Mouse (Mus musculus) embryonic facial prominence, embryonic 15.5 days (tissue): ENCODE data around the gene Ggt5. TPM values are rescaled to one million over a fixed set of nuclear protein-coding genes. Genes with fewer than 3 reads are reported as not detected.

ENCODE experiments used
- ATAC-seq: fragments of 200-750 bp; cut with Nextera tagmentation; 2 replicates; pipeline ENCODE4 v1.8.0; 2017; ENCODE audit warnings: low read depth, moderate TSS enrichment; ENCODE audit not compliant: insufficient number of reproducible peaks, low FRiP score, low TSS enrichment
- H3K27ac ChIP-seq: fragments of 300-500 bp; sonication (generic); replicated peaks from 2 replicates; pipeline ENCODE4 v1.5.1; 2015; ENCODE audit warnings: mild to moderate bottlenecking, inconsistent platforms
- H3K27me3 ChIP-seq: fragments of 300-500 bp; sonication (generic); 2 replicates; pipeline ENCODE4 v1.6.1; 2015; ENCODE audit warnings: inconsistent platforms
- H3K36me3 ChIP-seq: fragments of 300-500 bp; sonication (generic); 2 replicates; pipeline ENCODE4 v1.6.1; 2015; ENCODE audit warnings: mild to moderate bottlenecking, inconsistent platforms
- H3K4me1 ChIP-seq: fragments of 300-500 bp; sonication (generic); 2 replicates; pipeline ENCODE4 v1.6.1; 2015; ENCODE audit warnings: inconsistent platforms
- H3K4me2 ChIP-seq: fragments of 300-500 bp; sonication (generic); replicated peaks from 2 replicates; pipeline ENCODE4 v1.6.1; 2015; ENCODE audit warnings: mild to moderate bottlenecking, inconsistent platforms
- H3K4me3 ChIP-seq: fragments of 300-500 bp; sonication (generic); replicated peaks from 2 replicates; pipeline ENCODE4 v1.5.1; 2015; ENCODE audit warnings: mild to moderate bottlenecking, inconsistent platforms
- H3K9ac ChIP-seq: fragments of 300-500 bp; sonication (generic); 2 replicates; pipeline ENCODE4 v1.6.1; 2015; ENCODE audit warnings: inconsistent platforms
- H3K9me3 ChIP-seq: fragments of 300-500 bp; sonication (generic); replicated peaks from 2 replicates; pipeline ENCODE4 v1.6.1; 2016; ENCODE audit warnings: inconsistent platforms
- WGBS: fragments of 180-500 bp; shearing (Covaris S2); methylation state at CpG from one replicate; pipeline ENCODE4 v1.1.7; 2015; 5-methylcytosine and 5-hydroxymethylcytosine counted together
- polyA plus RNA-seq: library from polyadenylated mRNA; unstranded; fragments of >200 nt; fragmentation: Nextera tagmentation; extraction: Ambion mirVana; gene quantifications from 2 replicates; pipeline ENCODE4 v1.2.1, GENCODE M21; 2015

Gene Ggt5
- polyA plus RNA-seq, 1 experiment from 2014 or later: 3.2 TPM

- Histone ChIP-seq H3K27me3 (no peaks in the 10 kb centered on the region), H3K36me3 (no peaks in the 10 kb centered on the region), H3K9ac (no peak overlapping the region), H3K4me2 (no peak overlapping the region), H3K4me1 (no peaks in the 10 kb centered on the region), H3K4me3 (no peak overlapping the region), H3K9me3 (no peaks in the 10 kb centered on the region), H3K27ac (no peak overlapping the region)
- ATAC-seq: no peak
- 50% methylated on average over 6 of the region's 6 CpGs for WGBS
These were observed 36.8 kb downstream of the Ggt5 start for GRCm38 (mm10) chr10:75625920-75626319.

- 40% methylated on average over 3 of the region's 3 CpGs for WGBS
- no peak overlapping the region for H3K27ac ChIP-seq
- H3K36me3 ChIP-seq: no peaks in the 10 kb centered on the region
- no peak overlapping the region for H3K4me3 ChIP-seq
- no peak overlapping the region for H3K9ac ChIP-seq
- H3K4me2 ChIP-seq: no peak overlapping the region
- ATAC-seq: no peak
- H3K4me1 ChIP-seq: no peaks in the 10 kb centered on the region
- H3K9me3 ChIP-seq: no peaks in the 10 kb centered on the region
- no peaks in the 10 kb centered on the region for H3K27me3 ChIP-seq
These were observed 37.9 kb downstream of the Ggt5 start for GRCm38 (mm10) chr10:75626991-75627390.

- H3K27ac ChIP-seq: no peak overlapping the region
- no peaks in the 10 kb centered on the region for H3K27me3 ChIP-seq
- peaks cover 4% of the 10 kb centered on the region; the same call in 1 of the 2 replicates for H3K4me1 ChIP-seq
- no peaks in the 10 kb centered on the region for H3K36me3 ChIP-seq
- no peak for ATAC-seq
- H3K4me2 ChIP-seq: no peak overlapping the region
- H3K4me3 ChIP-seq: no peak overlapping the region
- no peaks in the 10 kb centered on the region for H3K9me3 ChIP-seq
- no peak overlapping the region for H3K9ac ChIP-seq
- WGBS: 62% methylated on average over 3 of the region's 3 CpGs
These were observed 38.4 kb downstream of the Ggt5 start for GRCm38 (mm10) chr10:75627490-75627889.

- Histone ChIP-seq H3K4me1 (peaks cover 13% of the 10 kb centered on the region), H3K4me3 (no peak overlapping the region), H3K27ac (peak overlapping the region; percentile 51; the same call in 1 of the 2 replicates), H3K9ac (no peak overlapping the region), H3K36me3 (no peaks in the 10 kb centered on the region), H3K27me3 (no peaks in the 10 kb centered on the region), H3K9me3 (no peaks in the 10 kb centered on the region), H3K4me2 (no peak overlapping the region)
- WGBS: 13% methylated on average over 5 of the region's 5 CpGs
- peak; percentile 78 for ATAC-seq
These were observed 43.5 kb downstream of the Ggt5 start for GRCm38 (mm10) chr10:75632633-75633032.

- Histone ChIP-seq H3K4me1 (peaks cover 13% of the 10 kb centered on the region), H3K27me3 (no peaks in the 10 kb centered on the region), H3K4me2 (no peak overlapping the region), H3K4me3 (no peak overlapping the region), H3K9me3 (no peaks in the 10 kb centered on the region), H3K27ac (peak overlapping the region; percentile 39; the same call in 1 of the 2 replicates), H3K36me3 (no peaks in the 10 kb centered on the region), H3K9ac (no peak overlapping the region)
- ATAC-seq: peak; percentile 76
- WGBS: 43% methylated on average over 5 of the region's 5 CpGs
These were observed 43.9 kb downstream of the Ggt5 start for GRCm38 (mm10) chr10:75633048-75633447.

GRCm38 (mm10) chr10:75633576-75634139 is 44.5 kb downstream of the Ggt5 start:
- peak overlapping the region; percentile 39; the same call in 1 of the 2 replicates for H3K27ac ChIP-seq
- WGBS: 70% methylated on average over 14 of the region's 14 CpGs

GRCm38 (mm10) chr10:75634610-75635009 is 45.5 kb downstream of the Ggt5 start:
- 92% methylated on average over 8 of the region's 8 CpGs for WGBS
- ATAC-seq: no peak
- Histone ChIP-seq H3K4me3 (no peak overlapping the region), H3K36me3 (no peaks in the 10 kb centered on the region), H3K4me2 (no peak overlapping the region), H3K27me3 (no peaks in the 10 kb centered on the region), H3K27ac (no peak overlapping the region), H3K9me3 (no peaks in the 10 kb centered on the region), H3K9ac (no peak overlapping the region), H3K4me1 (peaks cover 13% of the 10 kb centered on the region)

More at GRCm38 (mm10) chr10:75633576-75634139, 44.5 kb downstream of the Ggt5 start:
- no peak overlapping the region for H3K4me3 ChIP-seq
- H3K4me1 ChIP-seq: peaks cover 13% of the 10 kb centered on the region
- H3K36me3 ChIP-seq: no peaks in the 10 kb centered on the region
- H3K4me2 ChIP-seq: no peak overlapping the region
- ATAC-seq: no peak
- no peaks in the 10 kb centered on the region for H3K9me3 ChIP-seq
- no peak overlapping the region for H3K9ac ChIP-seq
- H3K27me3 ChIP-seq: no peaks in the 10 kb centered on the region

- Histone ChIP-seq H3K4me3 (no peak overlapping the region), H3K27me3 (no peaks in the 10 kb centered on the region), H3K4me1 (peaks cover 13% of the 10 kb centered on the region), H3K27ac (no peak overlapping the region), H3K36me3 (no peaks in the 10 kb centered on the region), H3K9me3 (no peaks in the 10 kb centered on the region), H3K9ac (no peak overlapping the region), H3K4me2 (no peak overlapping the region)
- WGBS: 69% methylated on average over 14 of the region's 14 CpGs
- ATAC-seq: no peak
These were observed 46.0 kb downstream of the Ggt5 start for GRCm38 (mm10) chr10:75635019-75635692.

GRCm38 (mm10) chr10:75635693-75636055 is 46.5 kb downstream of the Ggt5 start:
- H3K27me3 ChIP-seq: no peaks in the 10 kb centered on the region
- H3K36me3 ChIP-seq: no peaks in the 10 kb centered on the region
- H3K9me3 ChIP-seq: no peaks in the 10 kb centered on the region
- 3% methylated on average over 9 of the region's 9 CpGs for WGBS
- no peak overlapping the region for H3K27ac ChIP-seq
- no peak for ATAC-seq
- no peak overlapping the region for H3K4me3 ChIP-seq
- peaks cover 13% of the 10 kb centered on the region for H3K4me1 ChIP-seq
- no peak overlapping the region for H3K4me2 ChIP-seq
- no peak overlapping the region for H3K9ac ChIP-seq

- H3K9me3 ChIP-seq: no peaks in the 10 kb centered on the region
- H3K4me3 ChIP-seq: no peak overlapping the region
- H3K36me3 ChIP-seq: no peaks in the 10 kb centered on the region
- no peak overlapping the region for H3K9ac ChIP-seq
- H3K27me3 ChIP-seq: no peaks in the 10 kb centered on the region
- H3K27ac ChIP-seq: no peak overlapping the region
- H3K4me2 ChIP-seq: no peak overlapping the region
- no peak for ATAC-seq
- 84% methylated on average over 12 of the region's 12 CpGs for WGBS
- H3K4me1 ChIP-seq: peaks cover 13% of the 10 kb centered on the region
These were observed 47.1 kb downstream of the Ggt5 start for GRCm38 (mm10) chr10:75636084-75636786.

GRCm38 (mm10) chr10:75637711-75638110 is 48.6 kb downstream of the Ggt5 start:
- H3K27ac ChIP-seq: no peak overlapping the region
- H3K4me1 ChIP-seq: peaks cover 7% of the 10 kb centered on the region
- no peaks in the 10 kb centered on the region for H3K9me3 ChIP-seq
- H3K27me3 ChIP-seq: no peaks in the 10 kb centered on the region
- H3K4me2 ChIP-seq: no peak overlapping the region
- WGBS: 88% methylated on average over 11 of the region's 11 CpGs
- no peaks in the 10 kb centered on the region for H3K36me3 ChIP-seq
- no peak for ATAC-seq
- H3K9ac ChIP-seq: no peak overlapping the region
- H3K4me3 ChIP-seq: no peak overlapping the region
